Mouse (Mus musculus): ENCODE results near the gene Agrn. TPM values are rescaled to one million over a fixed set of nuclear protein-coding genes. Genes with fewer than 3 reads are reported as not detected.

The Agrn gene
- polyA plus RNA-seq, 1 experiment from 2014 or later, result 85.6 TPM

GRCm38 (mm10) chr4:156135112-156135511, 62.2 kb downstream of the Agrn start:
- Histone ChIP-seq H3K27me3 (ENCODE audit: control insufficient read depth, insufficient read depth, low read depth, low read length) (no peaks in the 10 kb centered on the region), H3K4me2 (ENCODE audit: low read depth, low read length) (no peak overlapping the region)
- WGBS, result 89% methylated on average over 13 of the region's 13 CpGs

DNA sequence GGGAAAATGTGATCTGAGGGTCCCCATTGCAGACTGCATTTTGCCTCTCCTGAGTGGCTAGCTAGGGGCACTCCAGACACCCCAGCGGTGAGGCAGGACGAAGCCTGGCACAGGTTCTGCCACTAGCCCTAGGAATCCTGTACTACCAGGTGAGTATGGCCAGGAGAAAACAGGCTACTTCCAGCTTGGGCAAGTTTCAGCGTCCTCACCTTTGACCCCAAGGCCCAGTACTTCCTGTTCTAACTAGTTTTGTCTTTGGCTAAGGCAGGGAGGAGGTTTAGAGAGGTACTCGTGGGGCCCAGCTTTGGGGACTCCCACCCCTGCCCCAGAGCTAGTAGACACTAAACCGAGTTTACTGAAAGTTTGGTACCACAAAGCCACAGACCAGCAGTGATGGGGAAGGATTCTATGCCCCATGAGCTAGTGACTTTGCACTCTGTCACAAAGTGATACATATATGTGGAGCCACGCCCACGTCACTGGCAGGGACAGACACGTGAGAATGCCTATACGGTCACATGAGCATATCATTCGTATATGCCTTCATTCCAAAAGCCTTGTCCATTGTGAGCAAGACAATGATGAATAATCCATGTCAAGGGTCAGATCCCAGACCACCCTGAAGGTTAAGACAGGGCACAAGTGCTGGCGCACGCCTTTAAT, 63.2 kb downstream of the Agrn start:
- no peak overlapping the region for H3K27ac ChIP-seq (ENCODE audit: low read length)
- no peak overlapping the region for H3K4me3 ChIP-seq (ENCODE audit: low read length)
- no peaks in the 10 kb centered on the region for H3K36me3 ChIP-seq (ENCODE audit: control insufficient read depth, insufficient read depth, low read length)
- 78% methylated on average over 12 of the region's 12 CpGs for WGBS
- H3K9ac ChIP-seq (ENCODE audit: low read length), result no peak overlapping the region
- no peaks in the 10 kb centered on the region for H3K4me1 ChIP-seq (replicated peaks; ENCODE audit: control insufficient read depth, insufficient read depth, low read length)
- H3K4me2 ChIP-seq (ENCODE audit: low read depth, low read length), result no peak overlapping the region
- no peaks in the 10 kb centered on the region for H3K27me3 ChIP-seq (ENCODE audit: control insufficient read depth, insufficient read depth, low read depth, low read length)
- no peaks in the 10 kb centered on the region for H3K9me3 ChIP-seq (ENCODE audit: control insufficient read depth, low read length)
- no peak for ATAC-seq (ENCODE audit: low read depth)

More at GRCm38 (mm10) chr4:156135112-156135511, 62.2 kb downstream of the Agrn start:
- no peak overlapping the region for H3K27ac ChIP-seq (ENCODE audit: low read length)
- no peak overlapping the region for H3K4me3 ChIP-seq (ENCODE audit: low read length)
- no peak overlapping the region for H3K9ac ChIP-seq (ENCODE audit: low read length)
- H3K4me1 ChIP-seq (replicated peaks; ENCODE audit: control insufficient read depth, insufficient read depth, low read length), result no peaks in the 10 kb centered on the region
- ATAC-seq (ENCODE audit: low read depth), result no peak
- no peaks in the 10 kb centered on the region for H3K36me3 ChIP-seq (ENCODE audit: control insufficient read depth, insufficient read depth, low read length)
- no peaks in the 10 kb centered on the region for H3K9me3 ChIP-seq (ENCODE audit: control insufficient read depth, low read length)

- Histone ChIP-seq H3K9ac (ENCODE audit: low read length) (no peak overlapping the region), H3K27ac (ENCODE audit: low read length) (no peak overlapping the region), H3K4me3 (ENCODE audit: low read length) (no peak overlapping the region), H3K36me3 (ENCODE audit: control insufficient read depth, insufficient read depth, low read length) (no peaks in the 10 kb centered on the region), H3K4me2 (ENCODE audit: low read depth, low read length) (no peak overlapping the region), H3K4me1 (replicated peaks; ENCODE audit: control insufficient read depth, insufficient read depth, low read length) (no peaks in the 10 kb centered on the region), H3K27me3 (ENCODE audit: control insufficient read depth, insufficient read depth, low read depth, low read length) (no peaks in the 10 kb centered on the region), H3K9me3 (ENCODE audit: control insufficient read depth, low read length) (no peaks in the 10 kb centered on the region)
- no peak for ATAC-seq (ENCODE audit: low read depth)
- 59% methylated on average over 5 of the region's 5 CpGs for WGBS
Measured at GRCm38 (mm10) chr4:156133334-156133733, 64.0 kb downstream of the Agrn start.

- Histone ChIP-seq H3K27ac (ENCODE audit: low read length) (no peak overlapping the region), H3K4me3 (ENCODE audit: low read length) (no peak overlapping the region), H3K9ac (ENCODE audit: low read length) (no peak overlapping the region), H3K9me3 (ENCODE audit: control insufficient read depth, low read length) (no peaks in the 10 kb centered on the region), H3K27me3 (ENCODE audit: control insufficient read depth, insufficient read depth, low read depth, low read length) (no peaks in the 10 kb centered on the region), H3K4me2 (ENCODE audit: low read depth, low read length) (no peak overlapping the region), H3K36me3 (ENCODE audit: control insufficient read depth, insufficient read depth, low read length) (peaks cover 6% of the 10 kb centered on the region; the same call in 1 of the 2 replicates), H3K4me1 (replicated peaks; ENCODE audit: control insufficient read depth, insufficient read depth, low read length) (no peaks in the 10 kb centered on the region)
- no peak for ATAC-seq (ENCODE audit: low read depth)
- WGBS, result 65% methylated on average over 10 of the region's 10 CpGs
Measured at GRCm38 (mm10) chr4:156130940-156131339, 66.3 kb downstream of the Agrn start.

DNA sequence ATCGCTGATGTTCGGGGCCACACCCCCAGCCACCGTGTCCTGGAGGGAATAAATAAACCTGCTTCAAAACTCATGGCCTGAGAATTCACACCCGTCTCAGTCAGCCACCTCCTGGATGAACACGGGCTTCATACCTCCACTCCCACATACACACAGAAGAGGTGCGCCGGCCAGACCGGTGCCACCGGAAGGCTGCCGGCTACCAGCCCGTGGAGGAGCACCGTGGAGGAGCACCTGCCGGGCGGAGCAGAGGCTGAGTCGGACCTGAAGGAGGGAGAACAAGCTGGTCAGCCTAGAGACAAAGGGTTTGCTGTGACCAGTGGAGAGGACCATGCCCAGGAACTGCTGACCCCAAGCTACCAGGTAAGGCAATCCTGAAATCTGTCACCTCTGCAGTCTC, 66.9 kb downstream of the Agrn start, which contains the start of gene Rnf223:
TSS of gene Rnf223 (plus strand) at position 78 of the 400 bp plus-strand sequence.
- Histone ChIP-seq H3K4me1 (replicated peaks; ENCODE audit: control insufficient read depth, insufficient read depth, low read length) (no peaks in the 10 kb centered on the region), H3K27me3 (ENCODE audit: control insufficient read depth, insufficient read depth, low read depth, low read length) (no peaks in the 10 kb centered on the region), H3K36me3 (ENCODE audit: control insufficient read depth, insufficient read depth, low read length) (peaks cover 11% of the 10 kb centered on the region), H3K4me3 (ENCODE audit: low read length) (no peak within 1 kb of the TSS), H3K9ac (ENCODE audit: low read length) (no peak within 1 kb of the TSS), H3K9me3 (ENCODE audit: control insufficient read depth, low read length) (no peaks in the 10 kb centered on the region), H3K4me2 (ENCODE audit: low read depth, low read length) (no peak within 1 kb of the TSS), H3K27ac (ENCODE audit: low read length) (no peak within 1 kb of the TSS)
- no peak for ATAC-seq (ENCODE audit: low read depth)
- WGBS, result 60% methylated on average over 15 of the region's 15 CpGs

GRCm38 (mm10) chr4:156128746-156129145, 68.5 kb downstream of the Agrn start:
- H3K9ac ChIP-seq (ENCODE audit: low read length), result no peak overlapping the region
- no peak for ATAC-seq (ENCODE audit: low read depth)
- H3K4me1 ChIP-seq (replicated peaks; ENCODE audit: control insufficient read depth, insufficient read depth, low read length), result no peaks in the 10 kb centered on the region
- H3K9me3 ChIP-seq (ENCODE audit: control insufficient read depth, low read length), result no peaks in the 10 kb centered on the region
- H3K4me3 ChIP-seq (ENCODE audit: low read length), result no peak overlapping the region
- no peak overlapping the region for H3K27ac ChIP-seq (ENCODE audit: low read length)
- H3K27me3 ChIP-seq (ENCODE audit: control insufficient read depth, insufficient read depth, low read depth, low read length), result no peaks in the 10 kb centered on the region
- peaks cover 20% of the 10 kb centered on the region for H3K36me3 ChIP-seq (ENCODE audit: control insufficient read depth, insufficient read depth, low read length)
- H3K4me2 ChIP-seq (ENCODE audit: low read depth, low read length), result no peak overlapping the region
- 69% methylated on average over 5 of the region's 5 CpGs for WGBS

DNA sequence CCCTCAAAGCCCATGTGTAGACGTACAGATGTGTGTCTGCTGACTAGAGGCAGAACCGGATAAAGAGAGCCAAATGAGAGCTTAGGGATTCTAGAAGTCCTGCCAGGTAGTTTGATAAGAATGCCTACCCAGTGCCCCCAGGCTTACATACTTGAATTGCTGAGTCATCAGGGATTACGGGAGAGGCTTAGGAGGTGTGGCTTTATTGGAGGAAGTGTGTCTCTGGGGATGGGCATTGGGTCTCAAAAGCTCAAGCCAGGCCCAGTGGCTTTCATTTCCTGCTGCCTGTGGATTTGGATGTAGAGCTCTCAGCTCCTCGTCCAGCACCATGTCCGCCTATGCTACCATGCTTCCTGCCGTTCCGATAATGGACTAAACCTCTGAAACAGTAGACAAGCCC, 70.4 kb downstream of the Agrn start:
- no peak overlapping the region for H3K27ac ChIP-seq (ENCODE audit: low read length)
- H3K9ac ChIP-seq (ENCODE audit: low read length), result no peak overlapping the region
- no peaks in the 10 kb centered on the region for H3K4me1 ChIP-seq (replicated peaks; ENCODE audit: control insufficient read depth, insufficient read depth, low read length)
- H3K36me3 ChIP-seq (ENCODE audit: control insufficient read depth, insufficient read depth, low read length), result peaks cover 32% of the 10 kb centered on the region
- no peak overlapping the region for H3K4me2 ChIP-seq (ENCODE audit: low read depth, low read length)
- 85% methylated on average over 7 of the region's 7 CpGs for WGBS
- no peak for ATAC-seq (ENCODE audit: low read depth)
- no peaks in the 10 kb centered on the region for H3K9me3 ChIP-seq (ENCODE audit: control insufficient read depth, low read length)
- no peak overlapping the region for H3K4me3 ChIP-seq (ENCODE audit: low read length)
- no peaks in the 10 kb centered on the region for H3K27me3 ChIP-seq (ENCODE audit: control insufficient read depth, insufficient read depth, low read depth, low read length)

- no peak overlapping the region for H3K4me2 ChIP-seq (ENCODE audit: low read depth, low read length)
- 92% methylated on average over 6 of the region's 6 CpGs for WGBS
- no peak overlapping the region for H3K9ac ChIP-seq (ENCODE audit: low read length)
- H3K4me3 ChIP-seq (ENCODE audit: low read length), result no peak overlapping the region
- H3K36me3 ChIP-seq (ENCODE audit: control insufficient read depth, insufficient read depth, low read length), result peaks cover 34% of the 10 kb centered on the region
- H3K9me3 ChIP-seq (ENCODE audit: control insufficient read depth, low read length), result no peaks in the 10 kb centered on the region
- H3K27ac ChIP-seq (ENCODE audit: low read length), result no peak overlapping the region
- no peak for ATAC-seq (ENCODE audit: low read depth)
- H3K4me1 ChIP-seq (replicated peaks; ENCODE audit: control insufficient read depth, insufficient read depth, low read length), result no peaks in the 10 kb centered on the region
- no peaks in the 10 kb centered on the region for H3K27me3 ChIP-seq (ENCODE audit: control insufficient read depth, insufficient read depth, low read depth, low read length)
Measured at GRCm38 (mm10) chr4:156125393-156125792, 71.9 kb downstream of the Agrn start.

DNA sequence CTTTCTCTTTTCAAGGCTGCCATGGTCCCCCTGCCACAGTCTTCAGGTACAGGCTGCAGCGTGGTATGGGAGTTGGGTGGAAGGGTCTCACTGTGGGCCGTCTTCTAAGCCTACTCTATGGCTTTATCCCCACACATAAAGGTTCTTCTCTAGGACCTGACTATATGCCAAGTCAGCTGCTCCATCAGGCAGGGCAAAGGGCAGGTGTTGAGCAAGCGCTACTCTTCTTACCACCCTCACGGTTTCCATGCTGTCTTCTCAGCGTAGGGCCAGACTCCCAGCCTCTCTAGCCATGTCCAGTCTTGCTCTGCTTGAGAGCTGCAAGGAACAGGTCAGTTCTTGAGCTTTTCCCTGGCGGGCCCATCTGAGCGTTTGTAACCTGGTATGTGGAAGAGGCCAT, 73.2 kb downstream of the Agrn start:
- Histone ChIP-seq H3K27me3 (ENCODE audit: control insufficient read depth, insufficient read depth, low read depth, low read length) (no peaks in the 10 kb centered on the region), H3K9me3 (ENCODE audit: control insufficient read depth, low read length) (no peaks in the 10 kb centered on the region), H3K27ac (ENCODE audit: low read length) (no peak overlapping the region), H3K4me2 (ENCODE audit: low read depth, low read length) (no peak overlapping the region), H3K4me1 (replicated peaks; ENCODE audit: control insufficient read depth, insufficient read depth, low read length) (no peaks in the 10 kb centered on the region), H3K9ac (ENCODE audit: low read length) (no peak overlapping the region), H3K4me3 (ENCODE audit: low read length) (no peak overlapping the region), H3K36me3 (ENCODE audit: control insufficient read depth, insufficient read depth, low read length) (peaks cover 45% of the 10 kb centered on the region)
- no peak for ATAC-seq (ENCODE audit: low read depth)
- 93% methylated on average over 7 of the region's 7 CpGs for WGBS
